Mouse (Mus musculus) yolk sac, embryonic 10.5 days (tissue): ENCODE data around the gene Eif4a1.

ENCODE experiments used
- DNase-seq: peaks from one replicate; pipeline ENCODE4 v3.0.0-alpha.2; 2017; ENCODE audit warnings: low spot score

Eif4a1 gene

GRCm38 (mm10) chr11:69699595-69699994, 27.4 kb upstream of the Eif4a1 start:
- DNase-seq: no peak

DNA sequence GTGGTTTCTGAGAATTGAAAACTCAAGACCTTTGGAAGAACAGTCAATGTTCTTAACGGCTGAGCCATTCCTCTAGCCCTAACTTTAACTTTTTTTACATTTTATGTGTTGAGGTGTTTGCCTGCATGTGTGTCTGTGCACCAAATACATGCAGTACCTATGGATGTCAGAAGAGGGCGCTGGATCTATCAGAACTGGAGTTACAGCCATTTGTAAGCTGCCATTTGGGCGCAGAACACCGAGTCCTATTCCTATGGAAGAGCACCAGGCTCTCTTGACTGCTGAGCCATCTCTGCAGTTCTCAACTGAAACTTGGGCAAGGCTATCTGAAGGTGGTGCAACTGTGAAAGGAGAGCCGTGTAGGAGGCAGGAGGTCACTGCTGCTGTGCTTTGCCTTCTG, 26.4 kb upstream of the Eif4a1 start:
- DNase-seq: no peak

- no peak for DNase-seq
These were observed 25.2 kb upstream of the Eif4a1 start for GRCm38 (mm10) chr11:69697396-69697795.

- peak; percentile 83 for DNase-seq
These were observed 23.3 kb upstream of the Eif4a1 start, which contains the start of the genes Tnfsf12 and Tnfsfm13 for GRCm38 (mm10) chr11:69695361-69696181. Tnfsf12 (minus strand) TSS chr11:69695849. Tnfsfm13 (minus strand) TSS chr11:69696098.

DNA sequence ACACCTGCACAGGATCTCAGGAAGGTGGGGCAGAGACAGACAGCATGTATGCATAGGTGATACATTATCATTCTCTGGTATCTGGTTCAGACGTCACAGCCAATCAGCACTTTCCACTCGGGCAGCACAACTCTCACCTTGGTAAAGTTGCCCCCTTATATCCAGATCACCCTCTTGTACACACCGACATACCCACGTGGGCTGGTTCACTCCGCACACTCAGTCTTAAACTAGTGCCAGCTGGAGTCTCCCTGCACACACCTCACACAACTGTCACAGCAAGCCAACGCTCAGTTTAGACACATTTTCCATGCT, 22.8 kb upstream of the Eif4a1 start:
- no peak for DNase-seq

GRCm38 (mm10) chr11:69693421-69693965, 21.3 kb upstream of the Eif4a1 start:
- no peak for DNase-seq

GRCm38 (mm10) chr11:69692863-69693262, 20.6 kb upstream of the Eif4a1 start:
- DNase-seq: peak; percentile 60

- DNase-seq: no peak
These were observed 20.1 kb upstream of the Eif4a1 start for GRCm38 (mm10) chr11:69692196-69692811.

- DNase-seq: no peak
These were observed 17.7 kb upstream of the Eif4a1 start for GRCm38 (mm10) chr11:69689891-69690290.

DNA sequence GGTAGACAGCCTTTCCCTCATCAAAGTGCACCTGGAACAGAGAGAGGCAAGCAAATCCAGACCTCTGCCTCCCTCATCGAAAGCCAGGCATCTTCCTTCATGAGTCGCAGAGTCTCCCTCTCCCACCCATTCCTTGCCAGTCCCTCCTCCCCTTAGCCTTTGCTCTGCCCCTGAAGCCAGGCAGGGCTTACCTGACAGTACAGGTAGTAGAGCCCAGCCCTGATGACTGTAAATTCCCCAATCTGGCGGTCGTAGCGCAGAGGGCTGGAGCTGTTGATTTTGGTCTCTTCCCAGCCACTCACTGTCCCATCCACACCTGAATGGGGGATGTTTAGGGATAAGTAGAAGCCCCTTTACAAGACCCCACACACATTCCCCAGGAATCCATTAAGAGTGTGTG, 14.8 kb upstream of the Eif4a1 start:
- no peak for DNase-seq

DNA sequence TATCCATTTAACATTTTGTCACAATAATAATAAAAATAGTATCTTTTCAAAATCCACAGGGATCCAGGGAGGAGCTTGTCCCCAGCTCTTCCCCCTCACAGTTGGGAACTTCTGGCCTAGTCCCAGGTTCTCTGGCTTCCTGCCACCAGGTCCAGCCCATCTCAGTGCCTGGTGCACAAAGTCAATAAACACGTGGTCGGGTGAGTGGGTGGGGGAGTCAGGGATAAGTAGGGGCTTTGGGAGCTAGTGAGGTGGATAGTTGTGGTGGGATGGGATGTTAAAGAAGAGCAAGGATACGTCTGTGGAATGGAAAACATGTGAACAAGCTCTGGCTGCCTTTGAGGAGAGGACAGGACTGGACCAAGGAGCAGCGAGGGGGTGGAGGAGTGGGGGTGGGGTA, 14.2 kb upstream of the Eif4a1 start:
- no peak for DNase-seq

- no peak for DNase-seq
These were observed 13.4 kb upstream of the Eif4a1 start, which contains the start of gene Tnfsf13 for GRCm38 (mm10) chr11:69685526-69686148. Tnfsf13 (minus strand) TSS chr11:69685784.

DNA sequence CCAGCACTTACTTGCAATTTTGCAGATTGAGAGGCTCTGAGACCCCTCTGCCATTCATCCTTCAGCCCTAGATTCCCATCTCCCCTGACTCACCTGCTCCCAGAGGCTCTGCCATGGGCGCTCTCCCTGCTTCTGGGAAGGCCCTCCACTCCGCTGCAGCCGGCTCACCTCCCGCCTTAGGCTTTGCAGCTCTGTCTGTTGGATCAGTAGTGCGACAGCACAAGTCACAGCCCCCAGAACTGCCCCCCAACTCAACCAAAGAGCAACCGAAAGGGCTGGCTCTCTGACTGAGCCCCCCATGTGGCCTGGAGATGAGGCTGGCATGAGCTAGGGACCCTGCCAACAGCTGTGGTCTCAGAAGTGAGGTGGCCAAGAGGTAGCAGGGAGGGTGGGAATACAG, 12.7 kb upstream of the Eif4a1 start:
- DNase-seq: no peak

- DNase-seq: no peak
These were observed 12.0 kb upstream of the Eif4a1 start for GRCm38 (mm10) chr11:69684128-69684745.

DNA sequence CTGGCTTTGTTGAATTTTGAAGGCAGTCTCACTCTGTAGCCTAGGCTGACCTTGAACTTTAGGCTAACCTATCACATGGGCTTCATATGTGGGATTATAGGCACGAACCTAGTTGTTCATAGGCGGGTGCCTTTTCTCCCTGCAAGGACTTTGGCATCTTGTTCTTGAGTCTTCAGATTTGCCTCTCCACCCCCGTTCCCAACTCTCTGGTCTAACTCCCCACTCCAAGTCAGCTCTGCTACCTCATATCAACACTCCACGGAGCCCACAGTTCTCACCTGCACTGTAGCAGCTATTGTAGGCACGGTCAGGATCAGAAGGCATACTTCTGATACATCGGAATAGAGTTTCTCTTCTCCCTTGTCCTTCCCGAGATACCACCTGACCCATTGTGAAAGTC, 11.4 kb upstream of the Eif4a1 start:
- no peak for DNase-seq

DNA sequence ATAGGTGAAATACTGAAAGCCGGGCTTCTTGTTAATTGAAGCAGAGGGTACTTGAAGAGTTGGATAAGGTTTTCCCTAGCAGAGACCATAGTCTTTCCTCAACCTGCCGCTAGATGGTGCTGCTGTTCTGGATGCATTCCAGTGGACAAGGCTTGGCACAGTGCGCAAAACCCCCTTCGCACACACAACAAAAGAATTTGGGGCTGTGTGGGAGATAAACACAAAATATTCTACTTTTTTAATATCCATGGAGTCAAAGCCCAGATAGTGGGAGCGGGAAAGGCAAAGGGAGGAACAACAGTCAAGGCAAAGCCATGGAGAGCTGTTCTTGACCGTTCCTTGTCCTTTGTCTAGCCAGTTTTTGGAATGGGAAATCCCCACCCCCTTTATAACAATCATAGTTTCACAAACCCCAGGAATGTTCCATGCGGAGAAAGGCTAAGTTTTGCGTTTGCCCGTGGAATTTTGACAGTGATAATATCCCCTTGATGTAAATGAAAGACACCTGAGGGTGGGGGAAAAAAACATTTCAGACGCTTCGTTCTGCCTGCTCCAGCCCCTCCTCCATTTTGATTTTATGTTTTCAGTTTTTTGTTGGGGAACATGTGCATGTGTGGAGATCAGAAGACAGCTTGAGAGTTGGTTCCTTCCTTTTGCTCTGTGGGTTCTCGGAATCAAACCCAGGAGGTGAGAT, 10.8 kb upstream of the Eif4a1 start:
- peak; percentile 83 for DNase-seq

DNA sequence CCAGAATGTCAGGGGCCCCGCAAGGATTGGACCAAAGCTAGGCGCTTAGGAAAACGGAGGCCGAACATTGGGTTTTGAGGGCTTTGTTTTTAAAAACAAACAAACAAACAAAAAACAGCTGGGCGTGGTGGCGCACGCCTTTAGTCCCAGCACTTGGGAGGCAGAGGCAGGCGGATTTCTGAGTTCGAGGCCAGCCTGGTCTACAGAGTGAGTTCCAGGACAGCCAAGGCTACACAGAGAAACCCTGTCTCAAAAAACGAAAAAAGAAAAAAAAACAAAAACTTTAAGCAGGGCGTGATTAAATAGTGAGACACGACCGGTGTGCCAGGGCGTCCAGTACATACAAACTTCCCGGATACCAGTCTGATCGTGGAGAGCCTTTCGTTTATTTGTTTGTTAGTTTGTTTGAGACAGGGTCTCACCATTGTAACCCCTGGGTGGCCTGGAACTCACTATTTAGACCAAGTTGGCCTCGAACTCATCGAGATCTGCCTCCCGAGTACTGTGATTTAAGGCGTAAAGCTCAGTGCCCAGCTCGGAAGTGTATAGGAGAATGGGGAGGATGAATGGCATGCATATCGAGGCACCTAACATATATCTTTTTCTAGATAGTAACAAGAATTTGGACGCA, 10.1 kb upstream of the Eif4a1 start:
- DNase-seq: no peak

- peak; percentile 97 for DNase-seq
These were observed 9.3 kb upstream of the Eif4a1 start, which contains the start of gene Senp3 for GRCm38 (mm10) chr11:69681314-69682208. Senp3 (minus strand) TSS chr11:69682084.

GRCm38 (mm10) chr11:69680136-69680855, 8.1 kb upstream of the Eif4a1 start:
- no peak for DNase-seq
